Mouse (Mus musculus) forebrain, embryonic 13.5 days (tissue): ENCODE results near the gene Gm5662. TPM values are rescaled to one million over a fixed set of nuclear protein-coding genes. Genes with fewer than 3 reads are reported as not detected.

Source experiments
- polyA plus RNA-seq: library from polyadenylated mRNA; unstranded; fragments of >200 nt; fragmentation: Nextera tagmentation; extraction: Ambion mirVana; gene quantifications from 2 replicates; pipeline ENCODE4 v1.2.1, GENCODE M21; 2015

Gene Gm5662
- polyA plus RNA-seq, 1 experiment from 2014 or later = not detected

Other genes with a start within 250 kb of the Gm5662 start
- not detected in 2 replicates for gene Gm2056, start 247.5 kb downstream of the Gm5662 start, polyA plus RNA-seq
- gene Gm16368, start 190.8 kb downstream of the Gm5662 start, polyA plus RNA-seq = not detected in 2 replicates
- gene Gm10436, start 92.4 kb downstream of the Gm5662 start, polyA plus RNA-seq = not detected in 2 replicates
- gene Gm8332, start 24.4 kb downstream of the Gm5662 start, polyA plus RNA-seq = not detected in 2 replicates
- not detected in 2 replicates for gene Gm5039, start 49.5 kb upstream of the Gm5662 start, polyA plus RNA-seq
- 20.2 and 25.6 TPM in 2 replicates for gene Adck1, start 86.1 kb upstream of the Gm5662 start, polyA plus RNA-seq